Mouse (Mus musculus) liver, adult 2 months (tissue): ENCODE data around the gene Bbs9.

Experiments
- CTCF ChIP-seq: fragments of 200-500 bp; IDR thresholded peaks from 2 replicates; pipeline ENCODE4 v1.5.1; 2011; ENCODE audit warnings: low read depth, low read length, control low read depth
- POLR2A ChIP-seq: fragments of 200-500 bp; IDR thresholded peaks from 2 replicates; pipeline ENCODE4 v1.6.1; 2011; ENCODE audit warnings: low read length, control low read depth; ENCODE audit not compliant: insufficient read depth; ENCODE audit errors: extremely low read depth

DNA sequence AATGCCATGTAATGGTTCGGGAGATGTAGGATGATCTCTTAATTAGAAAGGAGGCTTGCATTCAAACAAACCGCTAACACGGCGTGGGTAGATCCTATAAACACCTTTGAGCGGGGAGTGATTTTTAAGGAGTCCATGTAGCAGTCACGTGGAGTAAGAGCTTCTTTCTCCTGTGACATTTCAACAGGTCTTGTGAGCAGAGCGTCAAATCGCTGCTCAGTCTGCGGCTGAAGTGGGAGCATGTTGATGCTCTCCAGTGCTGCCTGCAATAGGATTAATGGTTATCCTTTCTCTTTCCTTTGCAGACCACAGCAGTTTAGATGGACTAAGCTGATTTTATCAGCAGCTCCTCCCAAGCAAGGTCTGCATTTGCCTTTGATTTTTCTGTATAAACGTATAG, 750 bp downstream of the Bbs9 start:
- TF ChIP-seq POLR2A (no peak), CTCF (no peak)
